Mouse (Mus musculus): ENCODE results near the gene Yipf6.

DNA sequence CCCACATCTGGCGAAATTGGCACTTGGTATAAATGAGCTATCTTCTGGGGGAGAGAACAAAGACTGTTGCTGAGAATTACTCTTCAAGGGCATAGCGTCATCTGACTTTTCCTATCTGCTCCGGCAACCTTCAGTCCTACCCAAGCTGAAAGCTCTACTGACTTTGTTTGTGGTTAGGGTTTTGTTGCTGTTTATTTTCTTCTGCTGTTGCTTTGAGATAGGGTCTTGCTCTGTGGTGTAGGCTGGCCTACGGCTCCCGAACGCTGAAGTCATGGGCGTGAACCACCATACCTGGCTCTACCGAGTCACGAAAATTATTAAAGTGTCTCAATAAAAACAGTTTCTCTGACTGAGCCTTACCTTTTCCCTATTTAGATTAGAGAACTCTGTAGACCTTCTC is 22.2 kb downstream of the Yipf6 start:
- TF ChIP-seq CTCF (IDR thresholded peaks at IDR 0.05; ENCODE audit: low read depth), result no peak
- no peak for TF ChIP-seq EP300 (optimal IDR thresholded peaks at IDR 0.05)

All from stomach, postnatal 0 days (tissue).